Mouse (Mus musculus): ENCODE measurements around the gene Ttc16. TPM values are rescaled to one million over a fixed set of nuclear protein-coding genes. Genes with fewer than 3 reads are reported as not detected.

Ttc16 gene
- polyA plus RNA-seq, 1 experiment from 2014 or later: not detected

DNA sequence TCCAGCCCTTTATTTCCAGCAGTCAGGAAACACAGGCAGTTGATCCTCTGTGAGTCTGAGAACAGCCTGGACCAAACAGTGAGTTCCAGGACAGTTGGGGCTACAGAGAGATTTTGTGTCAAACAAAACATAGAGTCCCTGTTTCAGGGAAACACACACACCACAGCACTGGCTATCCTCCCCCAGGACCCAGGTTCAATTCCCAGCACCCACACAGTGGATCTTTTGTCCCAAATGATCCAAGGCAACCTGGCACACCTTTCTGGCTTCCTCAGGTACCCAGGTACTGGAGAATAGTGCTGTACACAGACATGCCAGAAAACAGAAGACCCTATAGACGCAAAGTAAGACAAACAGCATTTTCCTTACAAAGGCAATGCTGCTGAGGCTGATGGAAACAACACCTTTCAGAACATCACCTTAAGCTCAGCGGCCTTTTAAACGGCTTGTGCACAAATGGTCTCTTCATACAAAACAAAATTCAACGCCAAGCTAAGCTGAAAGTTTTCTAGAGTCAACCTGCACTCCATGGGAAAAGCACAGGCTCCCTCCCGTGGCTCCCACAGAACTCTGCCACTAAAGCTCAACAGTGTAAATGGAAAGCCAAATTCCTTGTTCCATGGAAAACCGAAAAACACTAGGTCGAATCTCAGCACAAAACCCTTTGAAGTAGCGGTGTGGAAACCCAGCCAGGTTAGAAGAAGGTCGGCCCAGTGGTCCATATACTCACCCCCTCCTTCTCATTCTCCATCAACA is 64.0 kb downstream of the Ttc16 start:
- Histone ChIP-seq H3K36me3 (ENCODE audit: inconsistent target) (peaks cover 34% of the 10 kb centered on the region), H3K27ac (peak overlapping the region; percentile 76), H3K79me2 (ENCODE audit: inconsistent target) (peaks cover 57% of the 10 kb centered on the region), H3K4me3 (ENCODE audit: inconsistent target) (peak overlapping the region; percentile 80)
- 25% methylated on average over 9 of the region's 9 CpGs for WGBS (ENCODE audit: missing documents)

DNA sequence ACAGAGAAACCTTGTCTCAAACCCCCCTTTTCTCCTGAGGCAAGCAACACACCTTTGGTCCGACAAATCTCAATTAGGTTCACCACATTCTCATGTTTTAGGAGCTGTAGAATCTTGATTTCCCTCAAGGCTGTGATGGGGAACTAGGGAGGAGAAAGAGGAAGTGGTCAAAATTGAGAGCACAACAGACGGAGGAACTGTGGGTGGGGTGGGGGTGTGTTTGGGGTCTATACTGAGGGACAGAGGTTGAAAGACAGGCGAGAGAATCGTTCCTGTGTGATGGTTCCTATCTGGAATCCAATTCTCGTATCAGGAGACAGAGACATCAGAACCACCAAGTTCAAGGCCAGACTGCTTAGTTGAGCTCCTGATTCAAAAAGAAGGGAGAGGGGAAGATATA is 65.0 kb downstream of the Ttc16 start:
- H3K36me3 ChIP-seq (ENCODE audit: inconsistent target): peaks cover 44% of the 10 kb centered on the region
- H3K4me3 ChIP-seq (ENCODE audit: inconsistent target): peak overlapping the region; percentile 80; the same call in 1 of the 2 replicates
- 0% methylated on average over 5 of the region's 5 CpGs for WGBS (ENCODE audit: missing documents)
- peak overlapping the region; percentile 76 for H3K27ac ChIP-seq
- H3K79me2 ChIP-seq (ENCODE audit: inconsistent target): peaks cover 60% of the 10 kb centered on the region

DNA sequence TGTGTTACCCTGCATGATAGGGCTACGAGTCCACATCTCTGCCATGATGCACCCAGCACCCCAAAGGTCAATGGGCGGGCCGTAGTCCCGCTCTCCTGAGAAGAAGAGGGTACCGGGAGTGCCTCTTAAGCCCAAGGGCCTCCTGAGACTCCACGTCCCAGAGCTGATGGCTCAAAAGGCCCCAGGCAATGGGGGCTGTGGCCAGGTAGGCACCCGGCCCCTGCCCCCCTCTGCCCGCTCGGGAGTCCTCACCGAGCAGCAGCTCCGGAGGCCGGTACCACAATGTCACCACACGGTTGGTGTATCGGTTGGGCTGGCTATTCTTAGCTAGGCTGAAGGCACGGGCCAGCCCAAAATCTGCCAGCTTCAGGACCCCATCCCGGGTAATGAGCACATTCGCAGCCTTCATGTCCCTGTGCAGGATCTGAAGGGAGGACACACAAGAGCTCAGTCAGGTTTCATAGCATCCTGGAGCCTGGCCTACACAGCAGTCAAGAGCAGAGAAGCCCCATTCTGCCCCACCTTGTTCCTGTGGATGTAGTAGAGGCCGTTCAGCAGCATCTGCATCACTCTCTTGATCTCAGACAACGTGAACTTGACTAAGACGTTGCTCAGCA is 65.8 kb downstream of the Ttc16 start:
- 86% methylated on average over 18 of the region's 20 CpGs for WGBS (ENCODE audit: missing documents)
- H3K4me3 ChIP-seq (ENCODE audit: inconsistent target): no peak overlapping the region
- peaks cover 60% of the 10 kb centered on the region for H3K79me2 ChIP-seq (ENCODE audit: inconsistent target)
- H3K36me3 ChIP-seq (ENCODE audit: inconsistent target): peaks cover 50% of the 10 kb centered on the region
- H3K27ac ChIP-seq: peak overlapping the region; percentile 76

DNA sequence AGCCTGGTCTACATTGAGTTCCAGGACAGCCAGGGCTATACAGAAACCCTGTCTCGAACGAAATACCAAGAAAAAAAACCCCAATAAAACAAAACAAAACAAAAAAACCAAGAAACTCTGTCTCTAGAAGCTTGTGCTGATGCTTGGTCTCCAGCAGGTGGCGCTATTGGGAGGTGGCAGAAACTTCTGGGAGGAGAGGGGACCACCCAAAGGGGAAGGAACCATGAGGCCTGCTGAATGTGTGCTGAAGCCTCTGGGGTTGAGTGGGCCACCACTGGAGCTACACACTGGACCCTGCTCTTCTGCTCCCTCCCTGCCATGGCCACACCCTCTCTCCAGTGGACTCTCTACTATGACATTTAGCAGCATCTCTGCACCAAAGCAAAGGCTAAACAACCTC is 66.8 kb downstream of the Ttc16 start:
- H3K27ac ChIP-seq: no peak overlapping the region
- 18% methylated on average over 3 of the region's 3 CpGs for WGBS (ENCODE audit: missing documents)
- peaks cover 60% of the 10 kb centered on the region for H3K79me2 ChIP-seq (ENCODE audit: inconsistent target)
- H3K36me3 ChIP-seq (ENCODE audit: inconsistent target): peaks cover 50% of the 10 kb centered on the region
- no peak overlapping the region for H3K4me3 ChIP-seq (ENCODE audit: inconsistent target)

Other genes starting within 250 kb of the Ttc16 start
- 3.5 to 9.1 TPM (median 3.9 TPM) in 3 replicates for gene Fam102a, start 240.3 kb downstream of the Ttc16 start, polyA plus RNA-seq (2018)
- gene Dpm2, start 204.8 kb downstream of the Ttc16 start, polyA plus RNA-seq (2018): 48.3 to 76.8 TPM (median 72.3 TPM) in 3 replicates
- gene Pip5kl1, start 200.8 kb downstream of the Ttc16 start, polyA plus RNA-seq (2018): not detected in 3 replicates
- gene 9430097D07Rik, start 199.9 kb downstream of the Ttc16 start, polyA plus RNA-seq (2018): not detected in 3 replicates
- gene St6galnac4, start 188.5 kb downstream of the Ttc16 start, polyA plus RNA-seq (2018): 30.1 to 43.5 TPM (median 34.6 TPM) in 3 replicates
- gene St6galnac6, start 175.9 kb downstream of the Ttc16 start, polyA plus RNA-seq (2018): 24.8 to 53.9 TPM (median 25.2 TPM) in 3 replicates
- 3.0 to 4.2 TPM (median 3.3 TPM) in 3 replicates for gene Ak1, start 153.9 kb downstream of the Ttc16 start, polyA plus RNA-seq (2018)
- gene Eng, start 129.0 kb downstream of the Ttc16 start, polyA plus RNA-seq (2018): 25.0 to 28.5 TPM (median 26.4 TPM) in 3 replicates
- gene Fpgs, start 71.5 kb downstream of the Ttc16 start, polyA plus RNA-seq (2018): 2.8 to 10.3 TPM (median 3.5 TPM) in 3 replicates
- gene Cdk9, start 62.6 kb downstream of the Ttc16 start, polyA plus RNA-seq (2018): 99.2 to 144 TPM (median 121 TPM) in 3 replicates
- gene Sh2d3c, start 54.6 kb downstream of the Ttc16 start, polyA plus RNA-seq (2018): 9.3 to 12.5 TPM (median 9.9 TPM) in 3 replicates
- gene 6330409D20Rik, start 34.6 kb downstream of the Ttc16 start, polyA plus RNA-seq (2018): not detected in 3 replicates
- gene Tor2a, start 18.4 kb downstream of the Ttc16 start, polyA plus RNA-seq (2018): 19.2 to 50.7 TPM (median 39.7 TPM) in 3 replicates
- gene Ptrh1, start 153 bp upstream of the Ttc16 start, polyA plus RNA-seq (2018): 8.1 to 11.9 TPM (median 9.0 TPM) in 3 replicates
- gene Cfap157, start 8.8 kb upstream of the Ttc16 start, polyA plus RNA-seq (2018): not detected in 3 replicates
- gene Stxbp1, start 71.6 kb upstream of the Ttc16 start, polyA plus RNA-seq (2018): 9.7 to 16.3 TPM (median 12.2 TPM) in 3 replicates
- gene Fam129b, start 100.5 kb upstream of the Ttc16 start, polyA plus RNA-seq (2018): 117 to 240 TPM (median 185 TPM) in 3 replicates
- 494 to 663 TPM (median 662 TPM) in 3 replicates for gene Rpl12, start 185.9 kb upstream of the Ttc16 start, polyA plus RNA-seq (2018)
- gene Lrsam1, start 186.0 kb upstream of the Ttc16 start, polyA plus RNA-seq (2018): 12.2 to 17.5 TPM (median 12.3 TPM) in 3 replicates
- gene Slc2a8, start 206.4 kb upstream of the Ttc16 start, polyA plus RNA-seq (2018): 7.4 to 18.5 TPM (median 18.2 TPM) in 3 replicates